Mouse (Mus musculus): ENCODE data around the gene Sept10. TPM values are rescaled to one million over a fixed set of nuclear protein-coding genes. Genes with fewer than 3 reads are reported as not detected.
"Not testable (repeated sequence)": the region's sequence is repeated elsewhere in the genome, so short reads cannot be mapped to it uniquely, and the experiment has no call there.

Gene Sept10
- polyA plus RNA-seq, 2 experiments from 2014 or later, result 2.9 to 3.1 TPM

DNA sequence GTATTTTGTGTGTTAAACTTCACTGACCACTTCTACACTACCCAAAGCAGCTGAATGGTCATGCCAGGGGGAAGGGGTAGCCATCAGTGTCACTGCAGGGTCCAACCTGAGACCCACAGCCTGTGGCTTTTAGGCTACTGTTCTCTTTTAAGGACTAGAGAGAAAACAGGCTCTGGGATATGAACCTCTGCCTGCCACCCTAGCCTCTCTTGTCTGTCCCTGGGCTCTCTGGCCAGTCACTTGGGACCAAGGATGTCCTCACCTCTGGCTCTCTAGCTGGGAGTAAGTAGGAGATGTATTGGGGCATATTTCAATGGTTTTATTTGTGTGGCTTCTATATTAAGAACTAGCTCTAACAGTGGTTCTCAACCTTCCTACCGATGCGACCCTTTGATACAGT is 101.8 kb downstream of the Sept10 start:
- no peak for ATAC-seq

DNA sequence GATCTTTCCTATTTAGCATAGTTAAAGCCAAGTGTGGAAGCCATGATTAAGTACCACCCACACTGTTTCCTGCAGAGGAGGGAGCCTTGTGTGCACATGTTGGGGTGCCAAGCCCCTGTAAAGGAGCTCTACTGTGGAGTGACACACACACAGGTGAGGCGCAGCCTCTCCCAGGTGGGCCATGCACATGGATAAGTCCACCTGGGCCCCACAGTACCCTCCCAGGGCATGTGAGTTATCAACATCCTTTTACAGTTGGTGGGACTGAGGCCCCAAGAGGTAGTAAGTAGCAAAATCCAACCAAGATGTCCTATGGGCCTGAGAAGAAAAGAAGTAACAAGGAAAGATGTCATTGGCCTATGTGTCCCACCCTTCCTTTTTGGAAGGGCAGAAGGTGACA is 102.6 kb downstream of the Sept10 start:
- no peak for ATAC-seq

- ATAC-seq, result no peak
Measured at GRCm38 (mm10) chr10:59117555-59117954, 104.1 kb downstream of the Sept10 start.

- ATAC-seq, result no peak
Measured at GRCm38 (mm10) chr10:59116331-59116730, 105.3 kb downstream of the Sept10 start.

DNA sequence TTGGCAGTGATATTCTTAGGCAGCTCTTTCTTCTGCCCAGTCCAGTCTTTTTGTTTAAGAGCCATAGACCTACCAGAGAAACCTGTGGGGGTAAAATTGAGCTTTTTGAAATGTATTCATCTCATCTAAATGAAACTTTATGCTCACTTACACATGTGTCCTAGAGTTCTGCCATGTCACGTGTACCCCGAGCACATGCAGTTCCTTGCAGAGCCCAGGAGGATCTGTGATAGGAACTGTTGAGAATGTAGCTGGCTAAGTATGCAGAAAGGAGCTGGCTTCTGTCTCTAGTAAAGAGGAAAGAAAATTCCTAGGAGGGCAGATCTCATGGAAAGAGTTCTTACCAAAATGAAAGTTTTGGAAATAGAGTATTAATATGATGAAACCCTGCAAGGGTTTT is 106.0 kb downstream of the Sept10 start:
- no peak for ATAC-seq

- ATAC-seq, result no peak
Measured at GRCm38 (mm10) chr10:59114535-59115291, 106.9 kb downstream of the Sept10 start.

DNA sequence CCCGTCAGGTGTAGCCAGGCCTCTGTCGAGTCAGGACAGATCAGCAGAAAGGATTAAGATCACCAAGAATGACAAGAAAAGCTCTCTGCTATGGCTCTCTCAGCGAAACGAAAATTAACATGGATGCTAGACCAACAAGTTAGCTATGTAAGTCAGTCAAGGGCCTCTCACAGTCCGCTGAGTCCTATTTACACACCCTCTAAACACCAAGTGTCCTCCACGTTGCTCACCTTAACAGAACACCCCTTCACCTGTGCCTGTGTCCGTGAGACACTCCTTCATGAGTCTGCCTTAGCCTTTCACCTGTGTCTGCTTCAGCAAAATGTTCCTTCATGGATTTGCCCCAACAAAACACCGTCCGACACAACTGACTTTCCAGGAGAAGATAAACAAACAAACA is 108.3 kb downstream of the Sept10 start:
- no peak for ATAC-seq

- ATAC-seq, result no peak
Measured at GRCm38 (mm10) chr10:59112755-59113154, 108.9 kb downstream of the Sept10 start.

DNA sequence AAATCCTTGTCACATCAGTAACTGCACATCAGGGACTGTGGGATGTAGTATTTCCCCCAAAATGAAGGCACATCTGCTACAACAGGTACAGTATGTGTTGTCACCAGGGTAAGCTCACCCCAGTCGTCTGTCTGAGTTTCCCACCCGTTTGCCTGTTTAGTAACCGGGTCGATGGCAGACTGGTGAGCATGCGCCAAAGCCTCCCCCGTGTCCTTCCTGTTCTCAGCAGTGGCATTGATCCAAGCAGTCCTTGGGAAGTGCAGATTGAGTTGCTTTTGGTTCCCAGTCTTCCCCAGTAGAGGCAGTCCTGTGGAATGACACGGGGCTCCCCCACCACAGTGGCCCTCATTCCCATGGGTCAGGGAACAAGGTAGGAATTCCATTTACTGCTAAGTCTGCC is 111.3 kb downstream of the Sept10 start:
- ATAC-seq, result no peak

DNA sequence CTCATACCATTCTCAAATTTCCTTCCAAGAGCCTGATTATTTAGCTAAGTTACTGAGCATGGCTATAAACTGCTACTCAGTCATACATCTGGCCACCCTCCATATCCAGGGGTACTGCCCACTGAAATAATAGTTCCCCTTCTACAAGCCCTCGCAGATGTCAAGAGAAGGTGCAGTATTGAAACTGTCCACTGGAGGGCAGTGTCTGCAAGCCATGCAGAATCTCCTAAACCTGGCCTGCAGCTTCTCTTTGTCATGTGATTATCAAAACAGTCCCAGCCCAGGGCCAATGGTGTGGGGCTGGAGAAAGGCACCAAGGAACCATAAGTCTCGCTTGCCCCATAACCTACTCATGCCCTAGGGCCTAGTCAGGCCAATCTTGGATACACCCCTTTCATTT is 112.6 kb downstream of the Sept10 start:
- no peak for ATAC-seq

- no peak for ATAC-seq
Measured at GRCm38 (mm10) chr10:59106644-59107043, 115.0 kb downstream of the Sept10 start.

- ATAC-seq, result no peak
Measured at GRCm38 (mm10) chr10:59105885-59106284, 115.8 kb downstream of the Sept10 start.

- ATAC-seq, result no peak
Measured at GRCm38 (mm10) chr10:59104683-59105082, 117.0 kb downstream of the Sept10 start.

DNA sequence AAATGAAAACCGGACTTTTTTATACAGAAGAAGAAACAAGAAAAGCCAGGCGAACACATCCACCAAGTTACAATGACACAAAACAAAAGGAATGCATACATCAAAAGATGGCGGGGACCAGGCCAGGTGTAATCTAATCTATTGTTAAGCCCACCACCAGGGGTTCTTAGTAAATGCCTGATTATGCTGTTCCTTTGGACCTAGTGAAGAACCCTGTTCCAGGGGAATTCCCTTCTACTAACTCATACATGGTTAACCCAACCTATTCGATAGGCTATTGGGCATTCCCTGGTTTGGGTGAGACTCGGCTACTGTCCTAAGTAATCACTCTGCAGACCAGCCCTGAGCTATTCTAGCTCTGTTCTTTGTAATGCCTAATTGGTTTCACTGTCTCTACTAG is 118.6 kb downstream of the Sept10 start:
- not testable (repeated sequence) for ATAC-seq

- no peak for ATAC-seq
Measured at GRCm38 (mm10) chr10:59091988-59092387, 129.7 kb downstream of the Sept10 start.

Other genes with a start within 250 kb of the Sept10 start
- under 1 TPM; 0.46 to 0.91 TPM for gene Sowahc, start 106 bp upstream of the Sept10 start, polyA plus RNA-seq (2017; shearing (Covaris generic))
- 10 to 100 TPM; 36.8 to 37.7 TPM for gene P4ha1, start 101.4 kb upstream of the Sept10 start, polyA plus RNA-seq (2017; shearing (Covaris generic))
- gene Gm10273, start 173.8 kb upstream of the Sept10 start, polyA plus RNA-seq (2017; shearing (Covaris generic)), result 10 to 100 TPM; 37.3 to 71.3 TPM
- not detected for gene Pla2g12b, start 181.8 kb upstream of the Sept10 start, polyA plus RNA-seq (2017; shearing (Covaris generic))
- gene Oit3, start 219.9 kb upstream of the Sept10 start, polyA plus RNA-seq (2017; shearing (Covaris generic)), result not detected